Mouse (Mus musculus): ENCODE data around the gene Apbb1ip.
"Not testable (repeated sequence)": the region's sequence is repeated elsewhere in the genome, so short reads cannot be mapped to it uniquely, and the experiment has no call there.

Apbb1ip gene

DNA sequence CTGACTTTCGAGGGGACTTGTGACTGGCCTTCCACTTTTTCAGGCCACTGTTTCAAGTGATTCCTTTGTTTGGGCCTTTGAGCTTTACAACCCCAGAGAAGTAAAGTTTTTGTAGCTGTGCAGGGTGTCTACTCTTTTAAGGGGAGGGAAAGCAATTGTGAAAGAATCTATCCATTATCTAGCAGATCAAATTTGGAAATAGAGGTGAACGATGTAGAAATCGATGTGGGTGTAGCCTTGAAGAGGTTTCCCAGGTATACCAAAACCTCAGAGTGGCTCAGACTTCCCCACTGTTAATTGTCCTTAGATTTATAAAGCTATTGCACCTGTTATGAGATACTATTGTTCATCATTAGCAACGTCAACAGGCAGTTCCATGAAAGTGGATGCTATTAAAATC is 71.6 kb downstream of the Apbb1ip start:
- DNase-seq (ENCODE audit: low read depth), result no peak

GRCm38 (mm10) chr2:22851900-22852299 is 78.0 kb downstream of the Apbb1ip start:
- DNase-seq (ENCODE audit: low read depth), result no peak

- DNase-seq (ENCODE audit: low read depth), result no peak
These were observed 83.6 kb downstream of the Apbb1ip start for GRCm38 (mm10) chr2:22857501-22857900.

GRCm38 (mm10) chr2:22862194-22862593 is 88.3 kb downstream of the Apbb1ip start:
- no peak for DNase-seq (ENCODE audit: low read depth)

- DNase-seq (ENCODE audit: low read depth), result peak; percentile 77
These were observed 90.6 kb downstream of the Apbb1ip start for GRCm38 (mm10) chr2:22864394-22865037.

GRCm38 (mm10) chr2:22865818-22866217 is 91.9 kb downstream of the Apbb1ip start:
- DNase-seq (ENCODE audit: low read depth), result no peak

DNA sequence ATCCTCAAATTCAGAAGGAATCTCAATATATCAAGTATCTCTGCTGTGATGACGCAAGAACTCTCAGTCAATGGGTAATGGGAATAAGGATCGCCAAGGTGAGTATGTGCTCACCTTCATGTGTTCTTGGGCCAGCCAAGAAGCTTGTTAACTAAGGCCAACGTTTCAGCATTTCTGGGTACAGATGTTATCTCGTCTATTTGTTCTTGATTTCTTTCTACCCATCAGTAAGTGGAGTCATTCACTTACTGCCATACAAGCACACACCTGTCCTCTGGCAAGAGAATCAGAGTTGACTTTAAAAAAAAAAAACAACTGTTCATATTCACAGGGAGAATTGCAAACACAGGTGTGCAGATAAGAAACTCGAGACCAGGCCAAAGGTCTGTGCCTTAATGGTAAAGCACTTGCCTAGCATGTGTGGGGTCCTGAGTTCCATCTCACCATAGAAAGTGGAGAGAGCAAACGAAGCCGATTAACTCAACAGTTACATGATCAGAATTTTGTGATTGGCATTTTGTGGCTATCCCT is 93.1 kb downstream of the Apbb1ip start:
- no peak for DNase-seq (ENCODE audit: low read depth)

GRCm38 (mm10) chr2:22873159-22873558 is 99.3 kb downstream of the Apbb1ip start:
- no peak for DNase-seq (ENCODE audit: low read depth)

- no peak for DNase-seq (ENCODE audit: low read depth)
These were observed 100.7 kb downstream of the Apbb1ip start for GRCm38 (mm10) chr2:22874628-22875027.

DNA sequence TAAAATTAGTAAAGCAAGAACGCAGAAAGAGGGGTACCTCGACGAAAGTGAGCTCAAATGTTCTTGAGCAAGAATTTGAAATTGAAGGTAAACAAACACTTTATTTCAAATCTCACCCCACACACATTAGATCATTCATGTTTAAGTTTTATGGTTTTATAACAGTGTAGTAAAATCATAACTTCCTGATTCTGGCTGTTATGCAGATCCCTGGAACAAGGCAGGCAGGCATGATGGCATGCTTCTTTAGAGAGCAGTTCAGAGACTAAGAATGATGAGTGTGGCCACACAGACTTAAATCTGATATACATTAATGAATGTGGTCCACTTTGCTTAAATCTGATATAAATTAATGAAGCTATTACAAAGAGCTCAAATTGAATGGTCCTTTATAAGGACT is 102.7 kb downstream of the Apbb1ip start:
- no peak for DNase-seq (ENCODE audit: low read depth)

DNA sequence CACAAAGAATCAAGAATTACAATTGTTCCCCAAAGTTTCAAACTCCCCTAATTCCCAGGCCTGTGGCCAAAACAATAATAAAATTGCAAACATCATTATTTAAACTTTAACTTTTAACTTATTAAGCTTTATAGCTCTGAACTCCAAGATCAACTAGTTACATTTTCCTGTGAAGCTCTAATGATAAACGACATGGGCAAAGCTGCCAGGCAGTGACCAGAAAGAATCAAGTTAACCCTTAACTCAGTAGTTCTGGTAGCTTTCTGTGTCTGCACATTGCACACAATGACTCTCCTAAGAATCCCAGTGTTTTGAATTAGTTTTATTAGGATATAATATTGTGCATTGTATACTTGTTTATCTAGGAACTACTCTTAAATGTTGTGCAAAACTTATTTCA is 104.9 kb downstream of the Apbb1ip start:
- DNase-seq (ENCODE audit: low read depth), result no peak

GRCm38 (mm10) chr2:22880726-22881125 is 106.8 kb downstream of the Apbb1ip start:
- DNase-seq (ENCODE audit: low read depth), result not testable (repeated sequence)

- no peak for DNase-seq (ENCODE audit: low read depth)
These were observed 121.0 kb downstream of the Apbb1ip start for GRCm38 (mm10) chr2:22894932-22895281.

- peak; percentile 98 for DNase-seq (ENCODE audit: low read depth)
These were observed 121.7 kb downstream of the Apbb1ip start, which contains the start of gene Pdss1 for GRCm38 (mm10) chr2:22895282-22896273. Gene Pdss1 (plus strand): TSS chr2:22895522.

GRCm38 (mm10) chr2:22903947-22904346 is 130.1 kb downstream of the Apbb1ip start:
- DNase-seq (ENCODE audit: low read depth), result no peak

GRCm38 (mm10) chr2:22914421-22914820 is 140.5 kb downstream of the Apbb1ip start:
- DNase-seq (ENCODE audit: low read depth), result no peak

GRCm38 (mm10) chr2:22918651-22919050 is 144.8 kb downstream of the Apbb1ip start:
- DNase-seq (ENCODE audit: low read depth), result no peak

Data from 416B (cell line).